9 mouse cellular contexts compared by ENCODE assay signal in the genomic region with DNA sequence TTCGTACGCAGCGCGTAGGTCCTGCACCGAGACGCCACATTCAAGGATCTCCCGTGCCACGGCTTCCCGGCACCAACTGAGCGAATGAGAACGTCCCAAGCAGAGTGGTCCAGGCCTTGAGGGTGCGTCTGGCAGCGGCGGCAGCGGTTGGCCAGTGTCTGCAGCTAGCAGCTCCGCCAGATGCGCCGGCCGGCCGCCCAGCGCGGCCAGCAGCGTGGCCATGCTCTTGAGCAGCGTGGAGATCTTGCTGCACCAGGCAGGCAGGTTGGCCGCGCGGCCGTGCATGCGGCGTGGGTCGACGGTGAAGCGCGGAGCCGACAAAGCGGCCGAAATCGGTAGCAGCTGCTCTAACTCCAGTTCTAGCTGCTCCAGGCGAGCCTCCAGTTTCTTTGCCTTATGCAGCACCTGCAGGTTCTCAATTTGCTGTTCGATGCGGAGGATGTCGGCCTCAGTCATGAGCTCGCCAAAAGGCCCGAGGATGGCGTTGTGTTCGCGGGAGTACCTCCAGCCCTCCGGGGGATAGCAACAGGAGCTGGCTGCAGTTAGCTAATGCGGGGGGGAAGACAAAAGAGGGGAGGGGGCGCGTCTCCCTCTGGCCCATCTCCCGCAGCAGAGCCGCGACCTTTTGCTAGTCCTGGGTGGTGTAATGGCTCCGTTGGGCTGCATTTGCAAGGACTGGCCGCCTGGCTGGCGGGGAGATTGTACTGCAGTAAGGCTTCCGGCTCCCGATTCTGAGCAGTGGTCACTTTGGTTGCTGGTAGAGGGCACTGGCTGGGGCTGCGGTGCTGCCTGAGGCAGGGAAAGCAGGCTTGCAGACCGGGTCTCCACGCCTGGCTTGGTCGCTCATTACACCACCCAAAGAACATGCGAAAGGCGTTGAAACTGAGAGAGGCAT. TPM values are rescaled to one million over a fixed set of nuclear protein-coding genes. Genes with fewer than 3 reads are reported as not detected.
DNase-seq lines count a peak whose midpoint lies in the region; ATAC-seq and TF ChIP-seq lines count a peak whose summit lies in the region.
"Had no signal": no experiment of that assay in that cellular context is flagged by ENCODE, and none has a peak within 500 bp of the region (broad histone marks: within the 10 kb centered on the region; RNA-seq: fewer than 3 reads in every experiment).

No protein-coding gene starts in this region.

- peaks cover 10% of the 10 kb centered on the region; the same call in 1 of the 2 replicates for H3K4me1 ChIP-seq in kidney, adult 2 months (ENCODE audit: control insufficient read depth, insufficient read depth, low read length)
- peaks cover 65% of the 10 kb centered on the region for H3K4me1 ChIP-seq in hindbrain, embryonic 10.5 days (replicated peaks)
- peaks cover 32% of the 10 kb centered on the region for H3K4me1 ChIP-seq in midbrain, embryonic 12.5 days

- H3K9ac ChIP-seq in midbrain, embryonic 12.5 days (replicated peaks), result no peak overlapping the region; the same call in 1 of the 2 replicates

- no peak for TF ChIP-seq CTCF in kidney, adult 2 months (conservative IDR thresholded peaks at IDR 0.05; ENCODE audit: insufficient read depth, insufficient read length, low read depth, low read length)

- WGBS in kidney, adult 2 months, result 40% methylated on average over 65 of the region's 65 CpGs
- 4% methylated on average over 65 of the region's 65 CpGs for WGBS in hindbrain, embryonic 10.5 days
- WGBS in midbrain, embryonic 12.5 days, result 4% methylated on average over 63 of the region's 65 CpGs

- no peak for TF ChIP-seq POLR2A in kidney, adult 2 months (IDR thresholded peaks at IDR 0.05; ENCODE audit: low read depth, low read length)

- H3K4me2 ChIP-seq in midbrain, embryonic 12.5 days (replicated peaks), result peak overlapping the region; percentile 37

- no peaks in the 10 kb centered on the region for H3K27me3 ChIP-seq in kidney, adult 2 months (replicated peaks; ENCODE audit: control insufficient read depth, insufficient read depth, low read length)
- H3K27me3 ChIP-seq in hindbrain, embryonic 10.5 days (ENCODE audit: insufficient read depth, poor library complexity, severe bottlenecking), result peaks cover 100% of the 10 kb centered on the region
- H3K27me3 ChIP-seq in midbrain, embryonic 12.5 days, result peaks cover 100% of the 10 kb centered on the region

- H3K36me3 ChIP-seq in kidney, adult 2 months (ENCODE audit: control insufficient read depth, insufficient read depth, low read length), result no peaks in the 10 kb centered on the region
- no peaks in the 10 kb centered on the region for H3K36me3 ChIP-seq in hindbrain, embryonic 10.5 days
- no peaks in the 10 kb centered on the region for H3K36me3 ChIP-seq in midbrain, embryonic 12.5 days

- no peak overlapping the region for H3K27ac ChIP-seq in kidney, adult 2 months (ENCODE audit: insufficient read depth, low read depth, low read length)
- no peak overlapping the region for H3K27ac ChIP-seq in hindbrain, embryonic 10.5 days
- no peak overlapping the region for H3K27ac ChIP-seq in midbrain, embryonic 12.5 days (replicated peaks)

- no peak for ATAC-seq in midbrain, embryonic 12.5 days (ENCODE audit: low FRiP score, low read depth)
- ATAC-seq in granulocyte monocyte progenitor cell, adult 5-6 weeks (replicated peaks; ENCODE audit: poor library complexity, severe bottlenecking), result no peak

- no peak for DNase-seq in kidney, adult 2 months
- DNase-seq in kidney, adult 9 months, result no peak
- peak; percentile 60 for DNase-seq in embryo, embryonic 10 days (ENCODE audit: low spot score)
- DNase-seq in hindbrain, embryonic 10.5 days (ENCODE audit: low spot score), result peak; percentile 59
- no peak for DNase-seq in urinary bladder, postnatal 25 days (ENCODE audit: low spot score)
- no peak for DNase-seq in ovary, adult 18-20 months (ENCODE audit: low spot score)

- H3K9me3 ChIP-seq in hindbrain, embryonic 10.5 days, result no peaks in the 10 kb centered on the region
- no peaks in the 10 kb centered on the region for H3K9me3 ChIP-seq in midbrain, embryonic 12.5 days

- peak overlapping the region; percentile 18; the same call in 1 of the 2 replicates for H3K4me3 ChIP-seq in kidney, adult 2 months (ENCODE audit: insufficient read depth, low read depth, low read length)
- peak overlapping the region; percentile 40 for H3K4me3 ChIP-seq in hindbrain, embryonic 10.5 days
- peak overlapping the region; percentile 21 for H3K4me3 ChIP-seq in midbrain, embryonic 12.5 days

RNA-seq across cellular contexts. Expression of gene Tnfrsf25, which starts 10.5 kb away (rescaled TPM):
- polyA plus RNA-seq in kidney, adult 2 months (2012; rRNA removed), result 3.3 and 4.4 TPM in 2 replicates
- 0.70 and 0.82 TPM in 2 replicates for polyA plus RNA-seq in hindbrain, embryonic 10.5 days (2016; fragmentation: Nextera tagmentation; extraction: Ambion mirVana)
- polyA plus RNA-seq in midbrain, embryonic 12.5 days (2016; fragmentation: Nextera tagmentation; extraction: Ambion mirVana), result 0.73 and 0.83 TPM in 2 replicates
- not detected in 2 replicates for total RNA-seq in granulocyte monocyte progenitor cell, adult 5-6 weeks (2014; fragmentation: Nextera tagmentation)
- 1.6 TPM in 1 of 2 replicates, not detected in the other for total RNA-seq in granulocyte monocyte progenitor cell, adult 5-6 weeks (2017)

RNA-seq across cellular contexts. Expression of gene Espn, which starts 25.9 kb away (rescaled TPM):
- polyA plus RNA-seq in kidney, adult 2 months (2012; rRNA removed), result 48.3 and 57.5 TPM in 2 replicates
- 1.6 and 6.5 TPM in 2 replicates for polyA plus RNA-seq in hindbrain, embryonic 10.5 days (2016; fragmentation: Nextera tagmentation; extraction: Ambion mirVana)
- polyA plus RNA-seq in midbrain, embryonic 12.5 days (2016; fragmentation: Nextera tagmentation; extraction: Ambion mirVana), result 0.26 TPM in 1 of 2 replicates, not detected in the other
- 1.8 TPM in 1 of 2 replicates, not detected in the other for total RNA-seq in granulocyte monocyte progenitor cell, adult 5-6 weeks (2014; fragmentation: Nextera tagmentation)
- 0.43 TPM in 1 of 2 replicates, not detected in the other for total RNA-seq in granulocyte monocyte progenitor cell, adult 5-6 weeks (2017)

RNA-seq across cellular contexts. Expression of gene Hes2, which starts 32.4 kb away (rescaled TPM):
- 0.81 and 1.0 TPM in 2 replicates for polyA plus RNA-seq in kidney, adult 2 months (2012; rRNA removed)
- 4.2 and 4.7 TPM in 2 replicates for polyA plus RNA-seq in hindbrain, embryonic 10.5 days (2016; fragmentation: Nextera tagmentation; extraction: Ambion mirVana)
- 0.47 and 0.60 TPM in 2 replicates for polyA plus RNA-seq in midbrain, embryonic 12.5 days (2016; fragmentation: Nextera tagmentation; extraction: Ambion mirVana)
- not detected in 2 replicates for total RNA-seq in granulocyte monocyte progenitor cell, adult 5-6 weeks (2014; fragmentation: Nextera tagmentation)
- not detected in 2 replicates for total RNA-seq in granulocyte monocyte progenitor cell, adult 5-6 weeks (2017)
- total RNA-seq: CH12.LX had no signal

RNA-seq across cellular contexts. Expression of gene Acot7, which starts 51.7 kb away (rescaled TPM):
- 80.2 and 90.1 TPM in 2 replicates for polyA plus RNA-seq in kidney, adult 2 months (2012; rRNA removed)
- polyA plus RNA-seq in hindbrain, embryonic 10.5 days (2016; fragmentation: Nextera tagmentation; extraction: Ambion mirVana), result 90.0 and 118 TPM in 2 replicates
- polyA plus RNA-seq in midbrain, embryonic 12.5 days (2016; fragmentation: Nextera tagmentation; extraction: Ambion mirVana), result 104 and 105 TPM in 2 replicates
- total RNA-seq in granulocyte monocyte progenitor cell, adult 5-6 weeks (2014; fragmentation: Nextera tagmentation), result 124 and 134 TPM in 2 replicates
- 79.4 and 89.5 TPM in 2 replicates for total RNA-seq in granulocyte monocyte progenitor cell, adult 5-6 weeks (2017)

RNA-seq across cellular contexts. Expression of gene Plekhg5, which starts 54.0 kb away (rescaled TPM):
- polyA plus RNA-seq in kidney, adult 2 months (2012; rRNA removed), result 22.2 and 23.6 TPM in 2 replicates
- 9.6 and 12.4 TPM in 2 replicates for polyA plus RNA-seq in hindbrain, embryonic 10.5 days (2016; fragmentation: Nextera tagmentation; extraction: Ambion mirVana)
- polyA plus RNA-seq in midbrain, embryonic 12.5 days (2016; fragmentation: Nextera tagmentation; extraction: Ambion mirVana), result 9.4 and 9.9 TPM in 2 replicates
- 0.34 and 7.6 TPM in 2 replicates for total RNA-seq in granulocyte monocyte progenitor cell, adult 5-6 weeks (2014; fragmentation: Nextera tagmentation)
- 1.8 and 2.2 TPM in 2 replicates for total RNA-seq in granulocyte monocyte progenitor cell, adult 5-6 weeks (2017)

Comparison
In these comparisons a context has a peak if more than half of its experiments do, and no peak if none do; other contexts are left out.
1. DNase-seq: peak in embryo, embryonic 10 days (single experiment) and hindbrain, embryonic 10.5 days (single experiment); none in kidney, adult 2 months (single experiment), kidney, adult 9 months (single experiment), urinary bladder, postnatal 25 days (single experiment) and ovary, adult 18-20 months (single experiment).
2. Peak in every context shown above with its lines, with median percentiles within 50 percentile points of each other: H3K4me3 ChIP-seq.